Mouse (Mus musculus): Measurements from ENCODE around the gene 1700029F12Rik. TPM values are rescaled to one million over a fixed set of nuclear protein-coding genes. Genes with fewer than 3 reads are reported as not detected.

1700029F12Rik gene
- total and polyA plus RNA-seq, 2 experiments = not detected

DNA sequence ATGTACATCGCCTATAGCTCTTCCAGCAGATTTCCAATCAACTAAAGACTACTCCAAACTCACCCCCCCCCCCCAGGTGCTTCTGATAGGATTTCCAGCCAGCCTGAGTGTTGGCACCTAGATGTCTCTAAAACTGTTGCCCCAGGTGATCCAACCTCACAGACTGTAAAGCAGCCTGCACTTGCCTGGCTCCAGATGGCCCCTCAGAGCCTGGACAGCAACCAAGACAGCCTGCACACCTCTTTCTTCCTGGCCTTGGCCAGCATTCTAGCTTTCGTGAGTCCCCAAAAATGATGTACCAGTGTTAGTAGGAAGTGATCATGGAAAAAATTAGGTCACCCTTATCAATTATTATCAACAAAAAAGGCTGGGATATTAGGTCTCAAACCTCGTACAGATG lies 16.5 kb downstream of the 1700029F12Rik start:
- no peaks in the 10 kb centered on the region for H3K79me2 ChIP-seq (ENCODE audit: control insufficient read depth, insufficient read depth, low read length)
- 91% methylated on average over 3 of the region's 3 CpGs for WGBS
- H3K9ac ChIP-seq (ENCODE audit: low read depth, low read length) = no peak overlapping the region
- DNase-seq (ENCODE audit: extremely low read depth, low read depth, low spot score) = no peak
- no peak overlapping the region for H3K27ac ChIP-seq (replicated peaks; ENCODE audit: insufficient read depth, low read depth, low read length)
- no peaks in the 10 kb centered on the region for H3K27me3 ChIP-seq (ENCODE audit: control insufficient read depth, insufficient read depth, low read length)
- TF ChIP-seq POLR2A (IDR thresholded peaks at IDR 0.05; ENCODE audit: extremely low read depth, insufficient read depth, low read length) (no peak), CTCF (IDR thresholded peaks at IDR 0.05; ENCODE audit: low read depth, low read length) (no peak)
- no peaks in the 10 kb centered on the region for H3K36me3 ChIP-seq (ENCODE audit: control insufficient read depth, insufficient read depth, low read length)
- H3K4me1 ChIP-seq (ENCODE audit: control insufficient read depth, insufficient read depth, low read length) = no peaks in the 10 kb centered on the region
- no peak overlapping the region for H3K4me3 ChIP-seq (ENCODE audit: insufficient read depth, low read depth, low read length)

DNA sequence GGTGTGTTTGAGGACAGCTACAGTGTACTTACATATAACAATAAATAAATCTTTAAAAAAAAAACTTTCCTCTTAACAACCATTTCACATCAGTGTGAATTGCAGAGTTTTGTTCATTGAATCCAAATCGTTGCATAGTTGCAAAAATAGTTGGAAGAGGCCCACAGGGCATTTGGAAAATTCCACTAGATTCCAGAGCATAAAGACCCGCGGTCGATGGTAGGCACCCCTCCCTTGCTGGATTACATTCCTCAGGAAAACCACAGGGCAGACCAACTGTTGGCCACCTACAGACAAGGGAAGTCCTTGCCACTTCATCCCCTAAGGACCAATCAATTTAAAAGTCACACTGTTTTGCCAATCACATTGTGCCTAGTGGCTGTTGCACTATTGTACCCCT lies 19.8 kb downstream of the 1700029F12Rik start:
- 86% methylated on average over 4 of the region's 4 CpGs for WGBS
- Histone ChIP-seq H3K4me1 (ENCODE audit: control insufficient read depth, insufficient read depth, low read length) (no peaks in the 10 kb centered on the region), H3K27me3 (ENCODE audit: control insufficient read depth, insufficient read depth, low read length) (no peaks in the 10 kb centered on the region), H3K36me3 (ENCODE audit: control insufficient read depth, insufficient read depth, low read length) (no peaks in the 10 kb centered on the region), H3K9ac (ENCODE audit: low read depth, low read length) (no peak overlapping the region), H3K27ac (replicated peaks; ENCODE audit: insufficient read depth, low read depth, low read length) (no peak overlapping the region), H3K79me2 (ENCODE audit: control insufficient read depth, insufficient read depth, low read length) (no peaks in the 10 kb centered on the region), H3K4me3 (ENCODE audit: insufficient read depth, low read depth, low read length) (no peak overlapping the region)
- no peak for DNase-seq (ENCODE audit: extremely low read depth, low read depth, low spot score)
- TF ChIP-seq CTCF (IDR thresholded peaks at IDR 0.05; ENCODE audit: low read depth, low read length) (no peak), POLR2A (IDR thresholded peaks at IDR 0.05; ENCODE audit: extremely low read depth, insufficient read depth, low read length) (no peak)

GRCm38 (mm10) chr13:97008266-97009153 lies 25.7 kb downstream of the 1700029F12Rik start:
- H3K27ac ChIP-seq (replicated peaks; ENCODE audit: insufficient read depth, low read depth, low read length) = no peak overlapping the region
- peak overlapping the region; percentile 58 for H3K9ac ChIP-seq (ENCODE audit: low read depth, low read length)
- no peaks in the 10 kb centered on the region for H3K27me3 ChIP-seq (ENCODE audit: control insufficient read depth, insufficient read depth, low read length)
- 3% methylated on average over 19 of the region's 19 CpGs for WGBS
- no peaks in the 10 kb centered on the region for H3K36me3 ChIP-seq (ENCODE audit: control insufficient read depth, insufficient read depth, low read length)
- no peak for TF ChIP-seq CTCF (IDR thresholded peaks at IDR 0.05; ENCODE audit: low read depth, low read length)
- TF ChIP-seq POLR2A (IDR thresholded peaks at IDR 0.05; ENCODE audit: extremely low read depth, insufficient read depth, low read length) = no peak
- H3K4me3 ChIP-seq (ENCODE audit: insufficient read depth, low read depth, low read length) = peak overlapping the region; percentile 23; the same call in 1 of the 2 replicates
- H3K79me2 ChIP-seq (ENCODE audit: control insufficient read depth, insufficient read depth, low read length) = no peaks in the 10 kb centered on the region
- 0 out of 2 replicates have a peak, but pooled peaks cover 5% of the 10 kb centered on the region for H3K4me1 ChIP-seq (ENCODE audit: control insufficient read depth, insufficient read depth, low read length)
- DNase-seq (ENCODE audit: extremely low read depth, low read depth, low spot score) = peak; percentile 65

DNA sequence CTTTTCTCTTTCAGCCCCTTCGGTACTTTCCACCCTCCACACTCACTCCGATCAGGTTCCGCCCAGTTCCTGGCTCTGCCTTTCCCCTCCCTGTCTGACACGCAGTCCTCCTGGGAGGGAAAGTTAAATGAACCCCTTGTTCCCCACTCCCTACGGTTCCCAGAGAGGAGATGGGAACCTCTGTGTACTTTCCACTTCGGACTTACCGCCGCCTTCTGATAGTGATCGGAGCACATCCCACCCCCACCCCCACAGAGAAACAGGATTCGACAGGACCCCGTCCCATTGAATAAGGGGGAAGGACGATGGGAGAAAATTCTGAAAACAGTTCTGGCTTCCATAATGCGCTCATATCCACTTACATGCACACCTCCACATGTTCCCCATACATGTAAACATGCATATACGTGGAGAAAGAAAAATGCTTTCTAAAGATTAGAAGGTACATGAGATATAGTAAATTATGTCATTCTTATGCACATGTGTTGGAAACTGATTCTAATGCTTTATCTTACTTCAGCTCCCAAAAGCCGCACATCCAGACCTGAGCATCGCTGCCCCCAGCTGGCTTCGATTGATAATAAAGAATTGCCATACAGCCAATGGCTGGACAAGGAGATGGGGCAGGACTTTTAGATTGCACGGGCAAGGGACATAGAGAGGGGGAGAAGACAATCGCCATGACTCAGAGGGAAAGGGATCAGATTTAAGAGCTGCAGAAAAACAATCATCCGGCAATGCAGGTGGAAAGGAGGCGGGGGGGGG lies 26.5 kb downstream of the 1700029F12Rik start:
- Histone ChIP-seq H3K27me3 (ENCODE audit: control insufficient read depth, insufficient read depth, low read length) (no peaks in the 10 kb centered on the region), H3K4me3 (ENCODE audit: insufficient read depth, low read depth, low read length) (peak overlapping the region; percentile 26; the same call in 1 of the 2 replicates), H3K36me3 (ENCODE audit: control insufficient read depth, insufficient read depth, low read length) (no peaks in the 10 kb centered on the region), H3K79me2 (ENCODE audit: control insufficient read depth, insufficient read depth, low read length) (no peaks in the 10 kb centered on the region), H3K9ac (ENCODE audit: low read depth, low read length) (peak overlapping the region; percentile 26; the same call in 1 of the 2 replicates), H3K27ac (replicated peaks; ENCODE audit: insufficient read depth, low read depth, low read length) (no peak overlapping the region), H3K4me1 (ENCODE audit: control insufficient read depth, insufficient read depth, low read length) (0 out of 2 replicates have a peak, but pooled peaks cover 5% of the 10 kb centered on the region)
- TF ChIP-seq CTCF (IDR thresholded peaks at IDR 0.05; ENCODE audit: low read depth, low read length) (no peak), POLR2A (IDR thresholded peaks at IDR 0.05; ENCODE audit: extremely low read depth, insufficient read depth, low read length) (no peak)
- DNase-seq (ENCODE audit: extremely low read depth, low read depth, low spot score) = peak; percentile 14
- WGBS = 2% methylated on average over 21 of the region's 21 CpGs

GRCm38 (mm10) chr13:97006784-97007183 lies 27.4 kb downstream of the 1700029F12Rik start:
- DNase-seq (ENCODE audit: extremely low read depth, low read depth, low spot score) = no peak
- 61% methylated on average over 2 of the region's 2 CpGs for WGBS
- Histone ChIP-seq H3K27ac (replicated peaks; ENCODE audit: insufficient read depth, low read depth, low read length) (no peak overlapping the region), H3K4me3 (ENCODE audit: insufficient read depth, low read depth, low read length) (no peak overlapping the region), H3K36me3 (ENCODE audit: control insufficient read depth, insufficient read depth, low read length) (no peaks in the 10 kb centered on the region), H3K27me3 (ENCODE audit: control insufficient read depth, insufficient read depth, low read length) (no peaks in the 10 kb centered on the region), H3K4me1 (ENCODE audit: control insufficient read depth, insufficient read depth, low read length) (0 out of 2 replicates have a peak, but pooled peaks cover 5% of the 10 kb centered on the region), H3K79me2 (ENCODE audit: control insufficient read depth, insufficient read depth, low read length) (no peaks in the 10 kb centered on the region), H3K9ac (ENCODE audit: low read depth, low read length) (no peak overlapping the region)
- TF ChIP-seq CTCF (IDR thresholded peaks at IDR 0.05; ENCODE audit: low read depth, low read length) (no peak), POLR2A (IDR thresholded peaks at IDR 0.05; ENCODE audit: extremely low read depth, insufficient read depth, low read length) (no peak)
